Mouse (Mus musculus): ENCODE results near the gene Arl1. TPM values are rescaled to one million over a fixed set of nuclear protein-coding genes. Genes with fewer than 3 reads are reported as not detected.

Arl1 gene
- total and polyA plus RNA-seq, 2 experiments from 2014 or later = 104 to 172 TPM

GRCm38 (mm10) chr10:88783941-88784340 is 53.3 kb downstream of the Arl1 start:
- no peak overlapping the region for H3K4me3 ChIP-seq (ENCODE audit: low read depth, low read length)
- no peak for TF ChIP-seq CTCF (IDR thresholded peaks at IDR 0.05; ENCODE audit: low read depth)
- 94% methylated on average over 5 of the region's 5 CpGs for WGBS
- no peak overlapping the region for H3K4me2 ChIP-seq (ENCODE audit: low read depth)
- ATAC-seq (no peak), DNase-seq (no peak)
- peaks cover 33% of the 10 kb centered on the region for H3K36me3 ChIP-seq (ENCODE audit: insufficient read depth)
- no peaks in the 10 kb centered on the region for H3K27me3 ChIP-seq (ENCODE audit: insufficient read depth, low read length)
- H3K9me3 ChIP-seq (ENCODE audit: low read length) = no peaks in the 10 kb centered on the region
- no peak overlapping the region for H3K9ac ChIP-seq
- H3K27ac ChIP-seq (ENCODE audit: low read depth, low read length) = no peak overlapping the region
- no peaks in the 10 kb centered on the region for H3K4me1 ChIP-seq (ENCODE audit: insufficient read depth)

GRCm38 (mm10) chr10:88784513-88784931 is 53.9 kb downstream of the Arl1 start:
- Histone ChIP-seq H3K36me3 (ENCODE audit: insufficient read depth) (peaks cover 33% of the 10 kb centered on the region), H3K4me1 (ENCODE audit: insufficient read depth) (no peaks in the 10 kb centered on the region), H3K9ac (no peak overlapping the region), H3K27ac (ENCODE audit: low read depth, low read length) (no peak overlapping the region), H3K9me3 (ENCODE audit: low read length) (no peaks in the 10 kb centered on the region), H3K4me3 (ENCODE audit: low read depth, low read length) (no peak overlapping the region), H3K27me3 (ENCODE audit: insufficient read depth, low read length) (no peaks in the 10 kb centered on the region), H3K4me2 (ENCODE audit: low read depth) (no peak overlapping the region)
- DNase-seq = no peak
- ATAC-seq = no peak
- 76% methylated on average over 5 of the region's 5 CpGs for WGBS
- TF ChIP-seq CTCF (IDR thresholded peaks at IDR 0.05; ENCODE audit: low read depth) = no peak

- Histone ChIP-seq H3K27me3 (ENCODE audit: insufficient read depth, low read length) (no peaks in the 10 kb centered on the region), H3K9ac (no peak overlapping the region), H3K36me3 (ENCODE audit: insufficient read depth) (peaks cover 54% of the 10 kb centered on the region), H3K27ac (ENCODE audit: low read depth, low read length) (no peak overlapping the region), H3K4me2 (ENCODE audit: low read depth) (no peak overlapping the region), H3K4me3 (ENCODE audit: low read depth, low read length) (no peak overlapping the region), H3K4me1 (ENCODE audit: insufficient read depth) (no peaks in the 10 kb centered on the region), H3K9me3 (ENCODE audit: low read length) (no peaks in the 10 kb centered on the region)
- TF ChIP-seq CTCF (IDR thresholded peaks at IDR 0.05; ENCODE audit: low read depth) = no peak
- no peak for ATAC-seq
- DNase-seq = no peak
Observed at GRCm38 (mm10) chr10:88793671-88794070, 63.0 kb downstream of the Arl1 start.

Other genes with a start within 250 kb of the Arl1 start
- gene Chpt1, start 226.8 kb upstream of the Arl1 start, total RNA-seq (2014; rRNA removed) = 21.1 and 21.3 TPM in 2 replicates
- gene Chpt1, start 226.8 kb upstream of the Arl1 start, polyA plus RNA-seq (2015; fragmentation: Nextera tagmentation; extraction: Ambion mirVana) = 13.6 and 19.3 TPM in 2 replicates
- gene Mybpc1, start 125.7 kb upstream of the Arl1 start, total RNA-seq (2014; rRNA removed) = 1.7 and 3.1 TPM in 2 replicates
- 1.4 and 2.8 TPM in 2 replicates for gene Mybpc1, start 125.7 kb upstream of the Arl1 start, polyA plus RNA-seq (2015; fragmentation: Nextera tagmentation; extraction: Ambion mirVana)
- not detected in 2 replicates for gene Spic, start 45.8 kb upstream of the Arl1 start, total RNA-seq (2014; rRNA removed)
- not detected in 2 replicates for gene Spic, start 45.8 kb upstream of the Arl1 start, polyA plus RNA-seq (2015; fragmentation: Nextera tagmentation; extraction: Ambion mirVana)
- 15.2 and 18.5 TPM in 2 replicates for gene Utp20, start 95.9 kb downstream of the Arl1 start, total RNA-seq (2014; rRNA removed)
- 2.9 and 4.3 TPM in 2 replicates for gene Utp20, start 95.9 kb downstream of the Arl1 start, polyA plus RNA-seq (2015; fragmentation: Nextera tagmentation; extraction: Ambion mirVana)
- 0.14 and 0.15 TPM in 2 replicates for gene Slc5a8, start 155.1 kb downstream of the Arl1 start, total RNA-seq (2014; rRNA removed)
- 0.06 and 0.07 TPM in 2 replicates for gene Slc5a8, start 155.1 kb downstream of the Arl1 start, polyA plus RNA-seq (2015; fragmentation: Nextera tagmentation; extraction: Ambion mirVana)